Mouse (Mus musculus): ENCODE measurements around the gene Tmem95.

- TF ChIP-seq CTCF (IDR thresholded peaks at IDR 0.05), result no peak
- no peak for TF ChIP-seq POLR2A (IDR thresholded peaks at IDR 0.05; ENCODE audit: insufficient read depth, low read depth, low read length)
- TF ChIP-seq EP300 (IDR thresholded peaks at IDR 0.05; ENCODE audit: insufficient read depth, low read depth, low read length), result no peak
Observed at GRCm38 (mm10) chr11:69917379-69917948, 39.6 kb upstream of the Tmem95 start.
